Mouse (Mus musculus) cerebellum, postnatal 36 days (tissue): Measurements from ENCODE around the gene Bst1.

Source experiments
- DNase-seq, 2 experiments: peaks; one replicate each; pipeline ENCODE4 v3.0.0; 2021 to 2022; ENCODE audit warnings: mixed read lengths in 2 of 2

Bst1 gene

GRCm38 (mm10) chr5:43818695-43819094, at the start of gene Bst1:
Gene Bst1, plus strand, starts transcription at chr5:43818885.
- no peak for DNase-seq

GRCm38 (mm10) chr5:43770618-43771354, 47.9 kb upstream of the Bst1 start:
- no peak for DNase-seq

- no peak for DNase-seq
Measured at GRCm38 (mm10) chr5:43771555-43771954, 47.1 kb upstream of the Bst1 start.

- DNase-seq: no peak
Measured at GRCm38 (mm10) chr5:43776407-43776806, 42.3 kb upstream of the Bst1 start.

- DNase-seq: no peak
Measured at GRCm38 (mm10) chr5:43776993-43777392, 41.7 kb upstream of the Bst1 start.

- DNase-seq: no peak
Measured at GRCm38 (mm10) chr5:43778583-43778982, 40.1 kb upstream of the Bst1 start.

GRCm38 (mm10) chr5:43781423-43781976, 37.2 kb upstream of the Bst1 start:
- DNase-seq: peak; percentile 44 to 52

GRCm38 (mm10) chr5:43781977-43782930, 36.4 kb upstream of the Bst1 start:
- DNase-seq: peak; percentile 81 to 83

- no peak for DNase-seq
Measured at GRCm38 (mm10) chr5:43783996-43784395, 34.7 kb upstream of the Bst1 start.

- no peak for DNase-seq
Measured at GRCm38 (mm10) chr5:43786607-43787006, 32.1 kb upstream of the Bst1 start.

- no peak for DNase-seq
Measured at GRCm38 (mm10) chr5:43787976-43788752, 30.5 kb upstream of the Bst1 start.

GRCm38 (mm10) chr5:43792354-43792753, 26.3 kb upstream of the Bst1 start:
- no peak for DNase-seq

GRCm38 (mm10) chr5:43799530-43799929, 19.2 kb upstream of the Bst1 start:
- no peak for DNase-seq

GRCm38 (mm10) chr5:43800700-43801099, 18.0 kb upstream of the Bst1 start:
- DNase-seq: no peak

- DNase-seq: no peak
Measured at GRCm38 (mm10) chr5:43801253-43801652, 17.4 kb upstream of the Bst1 start.

GRCm38 (mm10) chr5:43801798-43802197, 16.9 kb upstream of the Bst1 start:
- no peak for DNase-seq

GRCm38 (mm10) chr5:43805401-43805800, 13.3 kb upstream of the Bst1 start:
- DNase-seq: no peak

GRCm38 (mm10) chr5:43806340-43806739, 12.3 kb upstream of the Bst1 start:
- DNase-seq: no peak

GRCm38 (mm10) chr5:43806914-43807313, 11.8 kb upstream of the Bst1 start:
- no peak for DNase-seq

GRCm38 (mm10) chr5:43807744-43808696, 10.7 kb upstream of the Bst1 start:
- DNase-seq: peak; percentile 59 to 69

GRCm38 (mm10) chr5:43810427-43811062, 8.1 kb upstream of the Bst1 start:
- no peak for DNase-seq
